Mouse (Mus musculus) forebrain, postnatal 0 days (tissue): Measurements from ENCODE around the gene Wdr83os. TPM values are rescaled to one million over a fixed set of nuclear protein-coding genes. Genes with fewer than 3 reads are reported as not detected.

ENCODE experiments used
- ATAC-seq: fragments of 200-750 bp; cut with Nextera tagmentation; 2 replicates; pipeline ENCODE4 v1.8.0; 2017; ENCODE audit warnings: mild to moderate bottlenecking, moderate library complexity
- DNase-seq: peaks from one replicate; pipeline ENCODE4 v3.0.0-alpha.2; 2015
- H3K27ac ChIP-seq: fragments of 300-500 bp; sonication (generic); 2 replicates; pipeline ENCODE4 v1.5.1; 2014; ENCODE audit warnings: low read depth, mild to moderate bottlenecking, antibody characterized with exemption, low read length, moderate library complexity, mixed read lengths
- H3K27me3 ChIP-seq: fragments of 300-500 bp; sonication (generic); 2 replicates; pipeline ENCODE4 v1.6.1; 2014; ENCODE audit warnings: mild to moderate bottlenecking, low read length, mixed read lengths; ENCODE audit not compliant: insufficient read depth
- H3K36me3 ChIP-seq: fragments of 300-500 bp; sonication (generic); 2 replicates; pipeline ENCODE4 v1.6.1; 2014; ENCODE audit warnings: mild to moderate bottlenecking, moderate library complexity; ENCODE audit not compliant: insufficient read depth
- H3K4me1 ChIP-seq: fragments of 300-500 bp; sonication (generic); 2 replicates; pipeline ENCODE4 v1.6.1; 2014; ENCODE audit warnings: antibody characterized with exemption; ENCODE audit not compliant: insufficient read depth
- H3K4me2 ChIP-seq: fragments of 300-500 bp; sonication (generic); 2 replicates; pipeline ENCODE4 v1.6.1; 2014; ENCODE audit warnings: low read depth, mild to moderate bottlenecking, moderate library complexity
- H3K4me3 ChIP-seq: fragments of 300-500 bp; sonication (generic); 2 replicates; pipeline ENCODE4 v1.5.1; 2014; ENCODE audit warnings: low read depth, low read length, mixed read lengths
- H3K9ac ChIP-seq: fragments of 300-500 bp; sonication (generic); 2 replicates; pipeline ENCODE4 v1.6.1; 2014; ENCODE audit warnings: mild to moderate bottlenecking
- H3K9me3 ChIP-seq: fragments of 300-500 bp; sonication (generic); 2 replicates; pipeline ENCODE4 v1.6.1; 2016; ENCODE audit warnings: low read length
- CTCF ChIP-seq: sonication (generic); IDR thresholded peaks from 2 replicates; pipeline ENCODE4 v1.5.1; 2016; ENCODE audit warnings: antibody characterized with exemption, control low read depth, low read depth
- WGBS: fragments of 180-500 bp; shearing (Covaris S2); extraction: QIAGEN DNeasy Blood & Tissue Kit; methylation state at CpG from one replicate; pipeline ENCODE4 v1.1.7; 2014; 5-methylcytosine and 5-hydroxymethylcytosine counted together
- polyA plus RNA-seq: library from polyadenylated mRNA; unstranded; fragments of >200 nt; fragmentation: Nextera tagmentation; extraction: Ambion mirVana; gene quantifications from 2 replicates; pipeline ENCODE4 v1.2.1, GENCODE M21; 2015
- total RNA-seq: library from RNA; depleted of rRNA; stranded (reverse); fragments of >200 nt; gene quantifications from 2 replicates; pipeline ENCODE4 v1.2.3, GENCODE M21; 2014

Wdr83os gene
- total and polyA plus RNA-seq, 2 experiments from 2014 or later: 80.8 to 171 TPM

- Histone ChIP-seq H3K9me3 (no peaks in the 10 kb centered on the region), H3K27ac (peak overlapping the region; percentile 81), H3K27me3 (no peaks in the 10 kb centered on the region), H3K4me2 (peak overlapping the region; percentile 97), H3K36me3 (peaks cover 31% of the 10 kb centered on the region), H3K4me3 (peak overlapping the region; percentile 64), H3K4me1 (0 out of 2 replicates have a peak, but pooled peaks cover 18% of the 10 kb centered on the region), H3K9ac (peak overlapping the region; percentile 55)
- peak; percentile 28 for ATAC-seq
- no peak for DNase-seq
- no peak for TF ChIP-seq CTCF
- WGBS: 2% methylated on average over 9 of the region's 9 CpGs
Measured at GRCm38 (mm10) chr8:85036381-85036717, 44.2 kb upstream of the Wdr83os start.

- ATAC-seq: peak; percentile 93
- under 1% methylated on average over 58 of the region's 59 CpGs for WGBS
Measured at GRCm38 (mm10) chr8:85036718-85037365, 43.7 kb upstream of the Wdr83os start, which contains the start of gene Tnpo2. TSS of gene Tnpo2 (plus strand) at chr8:85036915.

GRCm38 (mm10) chr8:85037366-85037680, 43.2 kb upstream of the Wdr83os start:
- WGBS: 0% methylated on average over 14 of the region's 14 CpGs
- 0 out of 2 replicates have a peak, but pooled peaks cover 18% of the 10 kb centered on the region for H3K4me1 ChIP-seq
- DNase-seq (no peak), ATAC-seq (peak; percentile 64)
- H3K36me3 ChIP-seq: peaks cover 29% of the 10 kb centered on the region
- TF ChIP-seq CTCF: no peak
- H3K4me2 ChIP-seq: peak overlapping the region; percentile 97
- H3K9ac ChIP-seq: peak overlapping the region; percentile 68
- H3K4me3 ChIP-seq: peak overlapping the region; percentile 64
- peak overlapping the region; percentile 96 for H3K27ac ChIP-seq
- no peaks in the 10 kb centered on the region for H3K9me3 ChIP-seq
- no peaks in the 10 kb centered on the region for H3K27me3 ChIP-seq

More at GRCm38 (mm10) chr8:85036718-85037365, 43.7 kb upstream of the Wdr83os start, which contains the start of gene Tnpo2:
- TF ChIP-seq CTCF: no peak
- peak; percentile 98 for DNase-seq
- peak within 1 kb of the TSS; percentile 68 for H3K9ac ChIP-seq
- 0 out of 2 replicates have a peak, but pooled peaks cover 18% of the 10 kb centered on the region for H3K4me1 ChIP-seq
- H3K27me3 ChIP-seq: no peaks in the 10 kb centered on the region
- peaks cover 30% of the 10 kb centered on the region for H3K36me3 ChIP-seq
- H3K9me3 ChIP-seq: no peaks in the 10 kb centered on the region
- H3K4me2 ChIP-seq: peak within 1 kb of the TSS; percentile 97
- H3K27ac ChIP-seq: peak within 1 kb of the TSS; percentile 96
- H3K4me3 ChIP-seq: peak within 1 kb of the TSS; percentile 64

- no peaks in the 10 kb centered on the region for H3K27me3 ChIP-seq
- peak overlapping the region; percentile 97 for H3K4me2 ChIP-seq
- WGBS: 2% methylated on average over 57 of the region's 57 CpGs
- peak overlapping the region; percentile 64 for H3K4me3 ChIP-seq
- 0 out of 2 replicates have a peak, but pooled peaks cover 18% of the 10 kb centered on the region for H3K4me1 ChIP-seq
- H3K27ac ChIP-seq: peak overlapping the region; percentile 96
- peak; percentile 52 for DNase-seq
- peak overlapping the region; percentile 68 for H3K9ac ChIP-seq
- peak; percentile 18 for ATAC-seq
- H3K9me3 ChIP-seq: no peaks in the 10 kb centered on the region
- peaks cover 23% of the 10 kb centered on the region for H3K36me3 ChIP-seq
- no peak for TF ChIP-seq CTCF
Measured at GRCm38 (mm10) chr8:85037681-85038531, 42.6 kb upstream of the Wdr83os start.

GRCm38 (mm10) chr8:85043619-85044018, 36.9 kb upstream of the Wdr83os start:
- no peaks in the 10 kb centered on the region for H3K27me3 ChIP-seq
- DNase-seq: no peak
- no peak overlapping the region for H3K4me2 ChIP-seq
- H3K4me3 ChIP-seq: no peak overlapping the region
- H3K36me3 ChIP-seq: peaks cover 63% of the 10 kb centered on the region
- H3K9me3 ChIP-seq: no peaks in the 10 kb centered on the region
- 0 out of 2 replicates have a peak, but pooled peaks cover 2% of the 10 kb centered on the region for H3K4me1 ChIP-seq
- WGBS: 89% methylated on average over 6 of the region's 6 CpGs
- no peak overlapping the region for H3K9ac ChIP-seq
- no peak for TF ChIP-seq CTCF
- H3K27ac ChIP-seq: no peak overlapping the region
- no peak for ATAC-seq

- Histone ChIP-seq H3K4me2 (no peak overlapping the region), H3K9ac (no peak overlapping the region), H3K9me3 (no peaks in the 10 kb centered on the region), H3K36me3 (peaks cover 41% of the 10 kb centered on the region), H3K27ac (no peak overlapping the region), H3K27me3 (no peaks in the 10 kb centered on the region), H3K4me1 (peaks cover 6% of the 10 kb centered on the region), H3K4me3 (no peak overlapping the region)
- ATAC-seq (no peak), DNase-seq (no peak)
- WGBS: 83% methylated on average over 7 of the region's 7 CpGs
- TF ChIP-seq CTCF: no peak
Measured at GRCm38 (mm10) chr8:85057367-85057766, 23.2 kb upstream of the Wdr83os start.
